Mouse (Mus musculus) ovary, postnatal 14 days (tissue): ENCODE measurements around the gene 4931406C07Rik.
"Not testable (repeated sequence)": the region's sequence is repeated elsewhere in the genome, so short reads cannot be mapped to it uniquely, and the experiment has no call there.

Source experiments
- DNase-seq: peaks from one replicate; pipeline ENCODE4 v3.0.0; 2022; ENCODE audit warnings: low spot score

The 4931406C07Rik gene

DNA sequence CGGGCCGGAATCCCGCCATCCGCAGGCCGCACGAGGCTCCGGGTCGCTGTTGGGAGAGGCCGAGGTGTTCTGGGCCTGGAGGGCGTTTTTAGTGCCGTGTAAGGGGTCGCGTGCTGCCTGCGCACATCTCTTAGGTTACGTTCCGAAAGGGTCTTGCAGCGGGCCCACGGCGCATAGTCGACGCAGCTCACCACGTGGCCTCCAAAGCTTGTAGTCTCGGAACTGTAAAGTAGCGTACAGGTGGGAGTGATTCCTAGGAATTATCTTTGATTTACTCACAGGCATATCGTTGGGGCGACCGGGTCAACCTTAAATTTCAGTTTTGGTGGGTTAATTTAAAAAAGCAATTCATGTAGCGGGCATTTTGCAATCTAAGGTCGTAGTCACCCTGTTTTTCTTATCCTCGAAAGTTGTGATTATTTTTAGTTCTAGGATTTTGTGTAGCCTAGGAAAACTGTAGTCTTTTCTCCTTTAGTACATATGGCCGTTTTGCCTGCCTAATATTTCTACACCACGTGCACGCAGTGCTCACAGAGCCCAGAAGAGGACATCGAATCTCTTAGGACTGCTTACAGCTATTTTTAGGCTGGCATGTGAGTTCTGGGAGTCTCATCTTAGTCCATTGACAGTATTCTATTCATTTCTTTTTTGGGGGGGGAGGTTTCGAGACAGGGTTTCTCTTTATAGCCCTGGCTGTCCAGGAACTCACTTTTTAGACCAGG is at the start of gene 4931406C07Rik:
Gene 4931406C07Rik, minus strand, starts transcription at position 51 of the 722 bp plus-strand sequence.
- no peak for DNase-seq

DNA sequence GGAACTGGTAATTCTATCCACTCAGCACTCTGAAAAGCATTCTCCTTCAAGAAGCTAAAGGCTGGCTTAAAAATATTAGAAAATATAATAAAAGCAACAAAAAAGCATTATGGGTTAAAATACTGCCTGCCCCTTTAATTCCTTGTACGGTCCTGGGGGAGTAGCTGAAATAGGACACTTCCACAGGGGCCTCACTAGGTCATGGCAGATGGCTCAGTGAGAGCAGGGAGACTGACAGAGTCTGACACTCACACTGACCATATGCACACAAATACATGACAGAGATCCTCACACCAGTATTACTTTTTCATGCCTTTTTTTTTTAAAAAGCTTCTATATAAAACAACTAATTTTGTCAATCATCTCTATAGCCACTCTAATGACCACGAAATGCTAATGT is 43.7 kb upstream of the 4931406C07Rik start:
- DNase-seq = no peak

DNA sequence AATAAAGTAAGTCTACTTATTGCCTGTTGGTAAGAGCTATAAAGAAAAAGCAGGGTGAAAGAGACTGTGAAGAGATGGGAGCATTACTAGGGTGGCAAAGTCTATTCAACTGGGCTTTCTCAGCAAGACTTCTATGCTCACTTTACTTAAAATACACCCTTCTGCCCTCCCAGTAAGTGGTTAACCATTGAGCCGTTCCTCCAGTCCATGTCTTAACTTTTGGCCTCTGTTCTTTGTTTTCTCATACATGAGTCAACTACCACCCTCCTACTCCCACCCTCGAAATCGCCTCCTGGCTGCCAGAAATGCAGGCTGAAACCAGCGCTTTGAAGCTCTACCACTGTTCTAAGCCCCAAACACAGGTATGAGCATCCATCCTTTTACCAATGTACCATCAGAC is 31.5 kb upstream of the 4931406C07Rik start:
- DNase-seq = no peak

DNA sequence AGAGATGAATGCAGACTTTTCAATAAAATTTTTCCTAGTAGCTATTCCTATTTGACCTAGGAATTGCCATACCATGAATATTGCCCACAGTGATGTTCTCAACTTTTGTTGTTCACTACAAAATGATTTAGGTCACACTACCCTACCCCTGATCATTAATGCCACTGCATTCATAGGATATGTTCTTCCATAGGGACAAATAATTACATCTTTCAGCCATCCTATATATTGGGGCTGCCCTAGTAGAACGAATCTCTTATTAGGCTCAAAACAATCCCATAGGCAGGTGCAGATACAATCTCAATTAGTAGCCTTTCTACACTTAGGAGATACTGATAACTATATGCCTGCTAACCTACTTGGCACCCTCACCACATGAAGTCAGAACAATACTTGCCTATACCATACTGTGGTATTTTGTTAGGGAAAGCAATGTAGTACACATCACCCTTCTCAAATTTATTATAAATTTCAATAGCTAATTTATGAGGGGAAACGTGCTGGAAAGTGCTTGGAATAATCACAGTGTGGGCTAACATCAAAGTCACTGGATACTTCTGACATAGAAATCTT is 12.0 kb upstream of the 4931406C07Rik start:
- no peak for DNase-seq

DNA sequence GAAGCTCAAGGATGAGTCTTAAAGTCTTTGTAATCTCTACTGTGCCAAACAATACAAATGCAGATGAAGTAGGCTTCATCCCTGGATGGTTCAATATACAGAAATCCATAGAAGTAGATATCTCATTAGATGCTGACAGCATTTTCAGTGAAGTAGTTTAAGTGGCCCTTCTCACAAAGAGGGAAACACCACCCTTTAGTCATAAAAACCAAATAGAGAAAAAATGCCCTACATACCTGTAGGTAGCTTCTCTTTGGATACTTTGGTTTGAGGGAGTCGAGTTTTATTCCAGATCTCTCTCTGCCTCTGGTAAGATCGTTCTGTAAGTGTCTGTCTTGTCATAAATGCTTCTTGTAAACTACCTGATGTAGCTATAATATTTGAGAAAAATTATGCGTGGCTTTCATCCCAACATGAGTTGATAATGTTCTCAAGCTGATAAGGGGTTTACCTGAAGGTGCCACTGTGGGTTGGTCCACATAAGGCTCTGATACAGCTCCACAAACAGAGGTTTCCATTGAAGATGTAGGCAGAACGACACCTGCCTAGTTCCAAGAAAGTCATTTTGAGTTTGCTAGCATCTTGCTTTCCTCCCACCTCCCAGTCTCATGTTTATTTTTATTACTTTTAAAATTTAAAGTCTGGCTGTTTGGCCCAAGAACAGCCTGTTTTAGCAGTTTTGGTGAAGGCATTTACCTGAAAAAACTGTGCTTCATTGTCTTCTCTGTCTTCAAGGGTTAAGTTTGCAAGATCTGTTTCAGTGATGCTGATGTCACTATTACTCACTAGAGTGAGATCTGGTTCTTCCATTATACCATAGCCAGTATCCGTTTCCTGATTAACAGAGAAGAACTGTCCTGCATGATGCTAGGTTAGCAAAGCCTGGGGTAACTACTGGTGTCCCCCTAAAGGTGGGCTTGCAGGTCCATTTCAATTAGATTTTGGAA is 11.2 kb upstream of the 4931406C07Rik start:
- DNase-seq = no peak

DNA sequence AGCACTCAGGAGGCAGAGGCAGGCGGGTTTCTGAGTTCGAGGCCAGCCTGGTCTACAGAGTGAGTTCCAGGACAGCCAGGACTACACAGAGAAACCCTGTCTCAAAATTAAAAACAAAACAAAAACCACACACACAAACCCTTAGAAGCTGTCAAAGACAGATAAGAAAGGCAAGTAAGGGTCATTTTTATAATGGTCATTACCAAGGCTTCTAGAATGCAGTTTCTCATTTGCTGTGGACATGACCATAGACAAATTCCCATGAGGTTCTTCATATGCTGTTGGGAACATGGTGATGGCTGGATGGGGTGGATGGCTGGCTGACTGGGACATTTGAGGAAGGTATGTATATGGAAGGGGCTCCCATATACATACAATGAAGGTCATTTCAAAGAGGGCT is 10.0 kb upstream of the 4931406C07Rik start:
- DNase-seq = not testable (repeated sequence)

DNA sequence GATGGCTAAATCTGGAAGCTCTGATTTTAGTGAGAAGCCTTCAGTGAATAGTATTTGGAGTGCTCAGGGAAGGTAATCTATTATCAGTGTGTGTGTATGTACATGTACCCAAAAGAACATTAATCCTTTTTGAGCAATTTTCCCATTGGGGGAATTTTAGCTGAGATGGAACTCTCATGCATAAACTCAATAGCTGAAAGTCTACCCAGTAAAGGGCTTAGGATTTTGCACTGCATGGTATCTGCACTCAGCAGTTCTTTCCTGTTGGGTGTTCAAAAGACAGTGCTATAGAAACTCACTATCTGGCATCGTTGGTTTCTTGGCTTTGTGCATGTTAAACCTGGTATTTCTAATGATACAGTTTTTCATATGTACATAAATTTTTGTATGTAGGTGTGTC is 8.4 kb upstream of the 4931406C07Rik start:
- no peak for DNase-seq

DNA sequence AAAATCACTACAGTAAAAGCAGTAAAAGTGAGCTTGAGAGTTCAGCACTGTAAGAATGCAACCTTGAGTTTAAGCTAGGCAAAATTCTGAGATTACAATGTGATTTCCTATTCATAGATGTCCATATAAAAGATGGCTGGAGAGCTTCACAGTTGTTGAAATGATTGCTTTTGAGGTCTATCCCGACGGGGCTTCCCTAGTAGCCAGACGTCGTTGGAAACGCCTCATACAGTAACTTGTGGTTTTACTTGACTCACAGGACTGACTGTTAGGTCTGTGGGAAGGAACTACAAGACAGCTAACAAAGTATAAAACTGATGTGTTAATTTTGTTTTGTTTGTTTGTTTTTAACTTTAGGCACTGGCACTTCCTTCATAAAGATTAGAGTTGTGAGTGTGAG is 7.4 kb upstream of the 4931406C07Rik start:
- no peak for DNase-seq

DNA sequence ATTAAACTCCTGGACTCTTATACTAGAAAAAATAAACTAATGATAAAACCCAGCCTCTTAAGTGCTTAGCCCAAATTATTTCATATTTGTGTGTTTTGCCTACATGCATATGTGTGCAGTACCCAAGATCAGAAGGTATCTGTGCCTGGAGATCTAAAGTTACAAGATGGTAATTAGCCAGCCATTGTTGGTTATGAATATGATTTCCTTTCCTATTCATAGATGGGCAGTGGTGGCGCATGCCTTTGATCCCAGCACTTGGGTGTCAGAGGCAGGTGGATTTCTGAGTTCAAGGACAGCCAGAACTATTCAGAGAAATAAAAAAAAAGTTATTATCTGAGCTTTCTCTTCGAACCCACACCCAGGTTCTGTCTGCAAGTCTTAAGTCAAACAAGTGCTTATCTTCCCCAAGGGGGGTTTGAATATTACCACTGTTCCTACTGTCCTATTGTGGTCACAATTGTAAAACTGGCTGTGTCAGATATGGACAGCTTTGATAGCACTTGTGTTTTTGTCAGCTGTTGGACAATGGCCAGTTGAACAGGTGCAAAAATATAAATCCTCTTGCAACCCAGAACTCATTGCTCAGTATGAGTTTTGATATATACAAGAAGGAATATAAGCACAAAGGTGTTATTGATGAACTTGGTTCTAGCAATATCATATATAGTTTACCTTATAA is 5.9 kb upstream of the 4931406C07Rik start:
- DNase-seq = no peak

DNA sequence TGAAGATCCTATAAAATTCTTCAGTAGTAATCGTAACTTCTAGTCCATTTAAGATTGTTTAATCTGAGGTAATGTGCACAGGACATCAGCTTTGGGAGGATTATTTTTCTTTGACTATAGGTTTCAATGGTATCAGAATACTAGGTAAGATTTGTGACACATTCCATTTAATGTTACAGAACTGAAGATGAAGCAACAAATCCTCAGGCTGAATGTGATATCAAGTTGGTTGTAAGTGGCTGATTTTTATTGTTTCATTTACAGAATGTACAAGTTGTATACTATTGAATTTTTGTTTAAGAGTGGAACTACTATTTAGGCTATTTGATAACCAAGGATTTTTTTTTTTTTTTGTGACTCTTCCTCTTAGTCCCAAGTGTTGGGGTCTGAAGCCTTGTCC is 3.9 kb upstream of the 4931406C07Rik start:
- DNase-seq = no peak

DNA sequence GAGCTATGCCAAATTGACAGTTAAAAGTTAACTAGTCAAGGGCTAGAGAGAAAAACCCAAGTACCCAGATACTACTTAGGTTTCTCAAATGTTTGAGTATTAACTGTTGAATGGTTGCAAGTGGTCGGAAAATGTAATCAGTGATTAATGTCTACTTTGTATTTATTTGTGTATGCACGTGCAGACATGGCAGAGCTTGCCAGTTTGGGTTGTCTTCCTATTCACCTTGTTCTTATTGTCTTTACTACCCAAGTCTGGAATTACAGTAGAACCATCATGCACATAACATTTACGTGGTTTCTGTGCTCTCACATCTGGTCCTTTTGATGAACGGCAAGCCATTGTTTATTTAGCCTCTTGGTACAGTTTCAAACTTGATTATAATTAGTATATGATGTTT is 3.2 kb upstream of the 4931406C07Rik start:
- no peak for DNase-seq

DNA sequence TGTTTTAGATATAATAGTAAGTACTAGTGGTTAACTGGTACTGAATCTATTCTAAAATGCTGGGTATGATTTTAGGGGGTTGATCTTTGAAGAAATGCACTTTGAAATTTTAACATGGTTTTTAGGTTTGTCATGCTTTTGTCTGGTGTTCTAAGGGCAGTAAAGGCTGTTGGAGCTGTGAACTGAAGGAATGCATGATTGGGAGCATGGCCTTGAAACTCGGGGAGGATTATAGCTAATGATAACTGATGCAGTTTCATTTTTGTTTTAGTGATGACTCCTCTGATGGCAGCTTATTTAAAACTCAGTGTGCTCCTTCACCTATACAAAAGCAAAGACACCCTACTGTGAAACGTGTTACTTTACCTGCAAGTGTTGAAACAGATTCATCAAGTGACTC is 2.0 kb upstream of the 4931406C07Rik start:
- DNase-seq = no peak

DNA sequence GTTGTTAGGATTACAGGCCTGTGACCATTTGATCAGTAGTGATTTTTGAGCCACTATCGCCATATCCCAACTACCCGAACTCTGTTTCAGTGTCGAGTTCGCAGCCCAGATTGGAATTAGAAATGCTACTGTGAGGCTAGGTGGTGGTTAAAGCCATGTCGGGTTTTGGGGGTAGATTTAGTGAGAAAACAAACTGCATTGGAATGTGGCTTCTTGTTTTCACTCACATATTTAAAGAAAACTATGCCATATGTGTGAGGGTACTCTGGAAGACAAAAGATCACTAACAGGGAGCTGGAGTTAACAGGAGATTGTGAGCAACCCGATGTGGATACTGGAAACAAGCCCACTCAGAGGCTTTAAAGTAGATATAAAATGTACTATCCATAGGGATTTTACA is 1.0 kb upstream of the 4931406C07Rik start:
- no peak for DNase-seq

DNA sequence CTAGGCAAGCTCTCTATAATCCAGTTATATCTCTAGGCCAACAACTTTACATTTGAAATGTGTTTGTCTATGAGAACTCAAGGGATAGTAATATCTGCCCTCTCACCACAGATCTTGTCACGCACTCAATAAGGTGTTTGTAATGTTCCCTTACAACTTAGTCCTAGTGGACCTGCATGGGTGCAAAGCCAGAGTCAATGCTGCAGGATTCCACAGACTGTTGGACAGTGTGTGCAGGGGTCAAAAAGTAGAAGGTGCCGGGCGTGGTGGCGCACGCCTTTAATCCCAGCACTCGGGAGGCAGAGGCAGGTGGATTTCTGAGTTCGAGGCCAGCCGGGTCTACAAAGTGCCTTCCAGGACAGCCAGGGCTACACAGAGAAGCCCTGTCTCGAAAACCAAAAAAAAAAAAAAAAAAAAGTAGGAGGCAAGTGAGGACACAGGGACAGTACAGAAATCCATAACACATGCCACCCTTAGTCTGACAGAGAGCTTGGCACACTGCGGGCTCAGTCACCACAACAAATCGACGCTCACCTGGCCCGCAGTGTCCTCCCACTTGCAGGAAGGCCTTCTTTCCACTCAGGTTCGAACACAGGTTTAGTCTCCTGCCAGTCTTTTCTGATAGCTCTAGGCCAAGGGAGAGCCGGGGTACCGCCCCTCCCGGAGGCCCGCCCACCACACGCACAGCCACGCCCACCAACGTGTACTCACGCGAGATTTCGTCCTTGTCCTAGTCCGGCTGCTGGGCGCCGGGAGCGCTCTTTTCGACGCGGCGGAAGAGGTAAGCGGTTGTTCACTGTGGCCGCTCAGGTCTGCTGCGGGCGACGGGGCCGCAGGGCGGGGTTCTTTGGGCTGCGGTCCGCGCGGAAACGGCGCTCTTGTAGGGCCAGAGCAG is 498 bp downstream of the 4931406C07Rik start, which contains the start of gene Taf1d:
Gene Taf1d, plus strand, starts transcription at position 712 of the 895 bp plus-strand sequence.
- DNase-seq = peak; percentile 99

DNA sequence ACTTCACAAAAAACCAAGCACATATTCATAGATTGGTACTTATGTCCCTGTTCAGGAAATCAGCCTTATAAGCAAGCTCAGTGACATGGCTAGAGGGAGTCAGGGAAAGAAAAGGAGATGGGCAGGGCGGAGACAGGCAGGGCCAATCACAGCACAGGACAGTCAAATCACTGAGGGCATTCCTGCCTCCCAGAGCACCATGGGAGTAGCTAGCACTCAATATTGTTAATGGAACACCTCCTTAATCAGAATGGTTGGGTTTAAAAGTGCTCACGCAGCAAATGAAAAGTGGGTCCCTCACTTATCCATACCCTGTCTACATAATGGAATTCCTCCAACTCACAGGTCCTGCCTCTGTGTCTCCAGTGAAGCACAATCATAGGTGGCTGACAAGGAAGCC is 3.4 kb downstream of the 4931406C07Rik start:
- DNase-seq = no peak

DNA sequence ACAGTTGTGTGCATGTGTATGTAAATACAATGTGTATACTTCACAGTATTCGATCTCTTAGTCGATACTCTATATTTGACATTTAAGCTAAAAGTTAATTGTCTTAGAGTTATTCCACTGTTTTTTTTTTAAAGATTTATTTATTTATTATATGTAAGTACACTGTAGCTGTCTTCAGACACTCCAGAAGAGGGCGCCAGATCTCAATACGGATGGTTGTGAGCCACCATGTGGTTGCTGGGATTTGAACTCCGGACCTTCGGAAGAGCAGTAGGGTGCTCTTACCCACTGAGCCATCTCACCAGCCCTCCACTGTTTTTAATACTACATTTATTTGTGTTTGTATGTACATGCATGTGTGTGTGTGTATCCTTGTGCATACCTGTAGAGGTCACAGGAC is 4.2 kb downstream of the 4931406C07Rik start:
- not testable (repeated sequence) for DNase-seq

DNA sequence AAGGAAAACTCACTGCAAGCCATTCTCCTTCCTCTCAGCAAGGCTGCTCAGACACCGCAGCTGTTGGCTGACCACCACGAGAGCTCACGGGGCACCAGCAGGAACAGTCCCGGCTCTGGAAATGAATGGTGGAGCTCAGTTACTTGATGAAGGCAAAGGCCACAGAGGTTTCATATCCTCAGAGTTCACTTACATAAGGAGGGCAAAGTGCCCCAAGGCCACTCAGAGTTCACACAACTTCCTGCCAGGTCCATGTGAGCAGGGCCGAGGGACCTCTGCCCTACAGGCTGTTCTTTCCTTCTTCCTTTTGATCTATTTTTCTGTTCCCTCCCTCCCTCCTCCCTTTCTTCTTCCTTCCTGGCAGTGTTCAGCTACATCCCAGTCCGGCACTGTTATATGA is 4.8 kb downstream of the 4931406C07Rik start:
- DNase-seq = no peak

DNA sequence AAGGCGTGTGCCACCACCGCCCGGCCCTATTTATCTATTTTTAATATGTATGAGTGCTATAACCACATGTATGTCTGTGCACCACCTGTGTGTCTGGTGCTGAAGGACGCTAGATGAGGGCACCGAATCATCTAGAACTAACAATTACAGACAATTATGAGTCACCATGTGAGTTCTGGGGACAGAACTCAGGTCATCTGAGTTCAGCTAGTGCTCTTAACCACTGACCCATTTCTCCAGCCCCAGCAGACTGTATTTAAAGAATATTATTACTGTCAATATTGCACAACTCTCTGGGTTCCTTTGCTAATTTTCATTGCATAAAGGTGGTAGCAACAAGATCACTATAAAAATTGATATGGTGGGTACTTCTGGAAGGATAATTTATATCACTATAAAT is 6.2 kb downstream of the 4931406C07Rik start:
- DNase-seq = no peak

DNA sequence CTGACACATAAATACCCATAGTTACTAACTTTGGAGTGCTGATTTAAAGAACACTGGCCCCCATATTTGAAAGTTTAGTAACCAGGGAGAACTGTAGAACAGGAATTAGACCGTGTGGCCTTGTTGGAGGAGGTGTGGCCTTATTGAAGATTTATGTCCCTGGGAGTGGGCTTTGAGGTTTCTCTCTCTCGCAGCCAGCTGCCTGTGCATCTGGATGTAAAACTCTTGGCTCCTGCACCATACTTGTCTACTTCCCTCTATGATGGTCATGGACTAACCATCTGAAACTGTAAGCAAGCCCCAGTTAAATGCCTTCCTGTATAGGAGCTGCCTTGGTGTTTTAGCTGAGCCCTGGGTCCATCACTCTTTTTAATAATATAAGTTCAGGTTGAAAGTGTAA is 7.8 kb downstream of the 4931406C07Rik start:
- no peak for DNase-seq

DNA sequence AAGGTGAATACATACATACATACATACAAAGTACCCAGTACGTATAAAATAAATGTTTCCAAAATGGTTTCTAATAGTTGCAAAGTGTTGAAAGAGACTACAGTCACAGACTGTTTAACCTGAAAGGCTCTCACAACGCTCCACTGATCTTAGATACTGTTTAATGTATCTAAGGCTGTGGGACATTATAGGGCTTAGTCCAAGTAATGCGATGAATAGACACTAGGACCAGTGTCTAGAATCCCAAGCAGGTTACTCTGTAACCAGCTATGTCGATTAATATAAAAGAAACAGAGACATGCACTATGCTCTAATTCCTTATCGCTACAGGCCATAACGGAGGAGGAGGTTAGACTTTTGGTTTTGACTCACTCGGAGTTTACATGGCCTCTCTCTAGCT is 9.1 kb downstream of the 4931406C07Rik start:
- no peak for DNase-seq

DNA sequence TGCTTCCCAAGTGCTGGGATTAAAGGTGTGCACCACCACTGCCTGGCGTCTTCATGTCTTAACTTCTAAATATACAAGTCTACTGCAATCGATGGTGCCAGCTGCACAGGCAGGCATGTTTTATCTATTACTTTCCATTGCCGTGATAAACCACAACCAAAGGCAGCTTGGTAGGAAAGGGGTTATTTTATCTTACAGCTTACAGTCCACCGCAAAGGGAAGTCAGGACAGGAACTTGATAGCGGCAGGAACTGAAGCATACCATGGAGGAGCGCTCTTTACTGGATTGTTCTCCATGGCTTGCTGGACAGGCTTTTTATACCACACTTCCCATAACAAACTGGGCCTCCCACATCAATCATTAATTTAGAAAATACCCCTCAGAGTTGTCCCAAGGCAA is 17.0 kb downstream of the 4931406C07Rik start:
- DNase-seq = no peak
